Mouse (Mus musculus): ENCODE results near the gene Cd19.

- TF ChIP-seq CTCF (conservative IDR thresholded peaks at IDR 0.05 in 1 of 2, IDR thresholded peaks at IDR 0.05 in 1 of 2; ENCODE audit: low read depth in 2 of 2, low read length in 2 of 2) = peak; percentile 83 to 97
- TF ChIP-seq POLR2A (IDR thresholded peaks at IDR 0.05; ENCODE audit: low read depth, low read length) = no peak
- peak; percentile 27; the same call in 1 of the 2 replicates for TF ChIP-seq NELFE (IDR thresholded peaks at IDR 0.05; ENCODE audit: low read depth, low read length)
- TF ChIP-seq KAT2A (IDR thresholded peaks at IDR 0.05; ENCODE audit: insufficient replicate concordance, low read length) = no peak
- TF ChIP-seq EP300 (IDR thresholded peaks at IDR 0.05; ENCODE audit: low read length) = no peak
- no peak for TF ChIP-seq BHLHE40 (IDR thresholded peaks at IDR 0.05; ENCODE audit: low read depth, low read length)
- no peak for TF ChIP-seq RCOR1 (conservative IDR thresholded peaks at IDR 0.05; ENCODE audit: low read depth, low read length)
Observed at GRCm38 (mm10) chr7:126399548-126399947, 15.1 kb downstream of the Cd19 start.
